In genomic region chr4:107387038-107387437, GRCm38 (mm10) we compare ENCODE assay signal across 11 mouse cellular contexts. TPM values are rescaled to one million over a fixed set of nuclear protein-coding genes. Genes with fewer than 3 reads are reported as not detected.
DNase-seq lines count a peak whose midpoint lies in the region; ATAC-seq lines count a peak whose summit lies in the region.
"Had no signal": no experiment of that assay in that cellular context is flagged by ENCODE, and none has a peak within 500 bp of the region (broad histone marks: within the 10 kb centered on the region; RNA-seq: fewer than 3 reads in every experiment).

No protein-coding gene starts in this region.

- H3K27ac ChIP-seq in heart, embryonic 11.5 days (ENCODE audit: low read depth, low read length), result no peak overlapping the region
- H3K27ac ChIP-seq: embryonic facial prominence, embryonic 12.5 days; neural tube, embryonic 13.5 days had no signal

- no peaks in the 10 kb centered on the region for H3K4me1 ChIP-seq in heart, embryonic 11.5 days (ENCODE audit: control insufficient read depth, insufficient read depth, low read length)
- H3K4me1 ChIP-seq: embryonic facial prominence, embryonic 12.5 days; neural tube, embryonic 13.5 days had no signal

- no peak overlapping the region for H3K9ac ChIP-seq in heart, embryonic 11.5 days (ENCODE audit: low read depth, low read length)
- H3K9ac ChIP-seq: embryonic facial prominence, embryonic 12.5 days; neural tube, embryonic 13.5 days had no signal

- no peak overlapping the region for H3K4me2 ChIP-seq in heart, embryonic 11.5 days
- H3K4me2 ChIP-seq: embryonic facial prominence, embryonic 12.5 days; neural tube, embryonic 13.5 days had no signal

- H3K4me3 ChIP-seq in heart, embryonic 11.5 days (ENCODE audit: low read depth, low read length), result no peak overlapping the region
- H3K4me3 ChIP-seq: embryonic facial prominence, embryonic 12.5 days; megakaryocyte, embryonic 14.5 days; neural tube, embryonic 13.5 days had no signal

- peak; percentile 30 to 46 for DNase-seq in heart, adult 18-20 months
- DNase-seq in lung, postnatal 10 days, result peak; percentile 52
- DNase-seq in lung, postnatal 4 days, result no peak
- peak; percentile 36 for DNase-seq in cerebellum, adult 9-10 months
- DNase-seq in layer of hippocampus, postnatal 10 days (ENCODE audit: low spot score in 2 of 2), result peak; percentile 48 to 49
- no peak for DNase-seq in thymus, postnatal 0 days (ENCODE audit: low spot score)

- H3K36me3 ChIP-seq in heart, embryonic 11.5 days (ENCODE audit: control insufficient read depth, insufficient read depth, low read length), result peaks cover 50% of the 10 kb centered on the region

- 95% methylated on average over 4 of the region's 4 CpGs for WGBS in heart, embryonic 11.5 days (ENCODE audit: insufficient replicate concordance)

- ATAC-seq in heart, embryonic 11.5 days (replicated peaks; ENCODE audit: insufficient number of reproducible peaks, low FRiP score, low TSS enrichment), result no peak

- H3K9me3 ChIP-seq in heart, embryonic 11.5 days (replicated peaks; ENCODE audit: control insufficient read depth, low read length), result no peaks in the 10 kb centered on the region
- H3K9me3 ChIP-seq: embryonic facial prominence, embryonic 12.5 days; megakaryocyte, embryonic 14.5 days; neural tube, embryonic 13.5 days had no signal

- H3K27me3 ChIP-seq in heart, embryonic 11.5 days (ENCODE audit: control insufficient read depth, insufficient read depth, low read length), result no peaks in the 10 kb centered on the region
- H3K27me3 ChIP-seq: embryonic facial prominence, embryonic 12.5 days; megakaryocyte, embryonic 14.5 days; neural tube, embryonic 13.5 days had no signal

RNA-seq across cellular contexts. Expression of gene Ndc1, which starts 19.5 kb away (rescaled TPM):
- 10 to 100 TPM; 10.5 to 12.6 TPM for total RNA-seq in heart, adult 18-20 months (2021)
- 32.6 and 38.4 TPM in 2 replicates for polyA plus RNA-seq in heart, embryonic 11.5 days (2014; fragmentation: Nextera tagmentation; extraction: Ambion mirVana)
- total RNA-seq in layer of hippocampus, postnatal 10 days (2021), result 10 to 100 TPM; 17.2 to 17.6 TPM
- polyA plus RNA-seq in thymus, postnatal 0 days (2015; fragmentation: Nextera tagmentation; extraction: Ambion mirVana), result 14.9 and 19.6 TPM in 2 replicates

RNA-seq across cellular contexts. Expression of gene Glis1, which starts 47.4 kb away (rescaled TPM):
- under 1 TPM; 0.15 to 0.25 TPM for total RNA-seq in heart, adult 18-20 months (2021)
- 0.80 and 0.94 TPM in 2 replicates for polyA plus RNA-seq in heart, embryonic 11.5 days (2014; fragmentation: Nextera tagmentation; extraction: Ambion mirVana)
- 1 to 10 TPM; 1.1 to 2.4 TPM for total RNA-seq in layer of hippocampus, postnatal 10 days (2021)
- 0.05 and 0.27 TPM in 2 replicates for polyA plus RNA-seq in thymus, postnatal 0 days (2015; fragmentation: Nextera tagmentation; extraction: Ambion mirVana)
- total RNA-seq: hematopoietic stem cell, adult 5-6 weeks had no signal

Comparison
In these comparisons a context has a peak if more than half of its experiments do, and no peak if none do; other contexts are left out.
1. DNase-seq: peak in heart, adult 18-20 months (2 of 2), lung, postnatal 10 days (single experiment), cerebellum, adult 9-10 months (single experiment) and layer of hippocampus, postnatal 10 days (2 of 2); none in lung, postnatal 4 days (0 of 2) and thymus, postnatal 0 days (single experiment).